Mouse (Mus musculus): Measurements from ENCODE around the gene Ccdc43.

- TF ChIP-seq MAX (IDR thresholded peaks at IDR 0.05; ENCODE audit: low read length): no peak
- TF ChIP-seq TBP (conservative IDR thresholded peaks at IDR 0.05; ENCODE audit: low read depth, low read length): no peak
- TF ChIP-seq EP300 (IDR thresholded peaks at IDR 0.05; ENCODE audit: low read length): no peak
- TF ChIP-seq ZC3H11A (IDR thresholded peaks at IDR 0.05; ENCODE audit: low read depth, low read length): no peak
- TF ChIP-seq ZNF384 (IDR thresholded peaks at IDR 0.05; ENCODE audit: low read depth, low read length): no peak
- no peak for TF ChIP-seq CTCF (conservative IDR thresholded peaks at IDR 0.05 in 1 of 2, IDR thresholded peaks at IDR 0.05 in 1 of 2; ENCODE audit: low read depth in 2 of 2, low read length in 2 of 2)
- no peak for TF ChIP-seq POLR2A (IDR thresholded peaks at IDR 0.05; ENCODE audit: low read depth, low read length)
- TF ChIP-seq USF1 (IDR thresholded peaks at IDR 0.05; ENCODE audit: low read depth, low read length): no peak
- no peak for TF ChIP-seq NELFE (IDR thresholded peaks at IDR 0.05; ENCODE audit: low read depth, low read length)
- TF ChIP-seq POLR2AphosphoS2 (IDR thresholded peaks at IDR 0.05; ENCODE audit: low read depth, low read length): no peak
- no peak for TF ChIP-seq E2F4 (IDR thresholded peaks at IDR 0.05; ENCODE audit: insufficient replicate concordance, low read depth, low read length)
- no peak for TF ChIP-seq CHD2 (IDR thresholded peaks at IDR 0.05; ENCODE audit: low read length)
- TF ChIP-seq ELF1 (IDR thresholded peaks at IDR 0.05; ENCODE audit: low read depth, low read length): no peak
Measured at GRCm38 (mm10) chr11:102742843-102743242, 45.3 kb upstream of the Ccdc43 start.
